Mouse (Mus musculus) CH12.LX (cell line): ENCODE data around the gene Ap3s2. TPM values are rescaled to one million over a fixed set of nuclear protein-coding genes. Genes with fewer than 3 reads are reported as not detected.

Experiments used
- DNase-seq: peaks from one replicate; pipeline ENCODE4 v3.0.0-alpha.2; 2013; ENCODE audit errors: extremely low read depth
- H3K27ac ChIP-seq: 2 replicates; pipeline ENCODE4 v1.5.1; 2012; ENCODE audit warnings: low read depth, mild to moderate bottlenecking, control low read depth, moderate library complexity; ENCODE audit not compliant: insufficient read depth
- H3K27me3 ChIP-seq: replicated peaks from 2 replicates; pipeline ENCODE3; 2012; ENCODE audit warnings: inconsistent platforms
- H3K36me3 ChIP-seq, 2 experiments: replicated peaks in 1 of 2; 2 replicates each; pipeline versions ENCODE3 to v1.6.1; 2012; ENCODE audit warnings: inconsistent platforms in 1 of 2, low read length in 1 of 2, mild to moderate bottlenecking in 1 of 2, mixed read lengths in 1 of 2, moderate library complexity in 1 of 2; ENCODE audit not compliant: control insufficient read depth in 1 of 2, insufficient read depth in 1 of 2
- H3K4me1 ChIP-seq, 2 experiments: 2 replicates each; pipeline ENCODE4 v1.6.1; 2012; ENCODE audit warnings: inconsistent platforms in 1 of 2, moderate library complexity in 1 of 2; ENCODE audit not compliant: insufficient read depth in 2 of 2, control insufficient read depth in 1 of 2
- H3K4me2 ChIP-seq: 2 replicates; pipeline ENCODE4 v1.6.1; 2012; ENCODE audit warnings: low read depth, mild to moderate bottlenecking, control low read depth; ENCODE audit not compliant: poor library complexity, insufficient read depth, severe bottlenecking
- H3K4me3 ChIP-seq, 3 experiments: fragments of 150-350 bp in 1 of 3; sonication (generic) in 1 of 3; replicated peaks in 1 of 3; 2 replicates each; pipeline versions ENCODE3 to v1.5.1; 2011 to 2012; ENCODE audit warnings: low read depth in 2 of 3, low read length in 2 of 3, mild to moderate bottlenecking in 2 of 3, moderate library complexity in 2 of 3, control low read depth in 1 of 3, improper control_type of control experiment in 1 of 3, inconsistent platforms in 1 of 3, mixed read lengths in 1 of 3; ENCODE audit not compliant: poor library complexity in 1 of 3
- H3K79me2 ChIP-seq: replicated peaks from 2 replicates; pipeline ENCODE4 v1.6.1; 2012; ENCODE audit warnings: mild to moderate bottlenecking, moderate library complexity; ENCODE audit not compliant: control insufficient read depth, poor library complexity, insufficient read depth, severe bottlenecking; ENCODE audit errors: extremely low read depth
- H3K9ac ChIP-seq: 2 replicates; pipeline ENCODE4 v1.6.1; 2012; ENCODE audit warnings: low read depth, mild to moderate bottlenecking, control low read depth, moderate library complexity; ENCODE audit not compliant: insufficient read depth
- H3K9me3 ChIP-seq: replicated peaks from 2 replicates; pipeline ENCODE3; 2012; ENCODE audit warnings: low read length, inconsistent platforms, mixed read lengths
- CTCF ChIP-seq, 2 experiments: IDR thresholded peaks in 1 of 2; conservative IDR thresholded peaks in 1 of 2; 2 replicates each; pipeline ENCODE4 v1.5.1; 2011 to 2012; ENCODE audit warnings: low read depth in 2 of 2, low read length in 2 of 2, improper control_type of control experiment in 1 of 2, inconsistent platforms in 1 of 2, mild to moderate bottlenecking in 1 of 2, moderate library complexity in 1 of 2
- E2F4 ChIP-seq: IDR thresholded peaks from 2 replicates; pipeline ENCODE4 v1.6.1; 2011; ENCODE audit warnings: low read depth, low read length, improper control_type of control experiment; ENCODE audit not compliant: insufficient replicate concordance
- ELF1 ChIP-seq: IDR thresholded peaks from 2 replicates; pipeline ENCODE4 v1.6.1; 2014; ENCODE audit warnings: low read depth, mild to moderate bottlenecking, inconsistent platforms, low read length, improper control_type of control experiment
- ETS1 ChIP-seq: conservative IDR thresholded peaks from 2 replicates; pipeline ENCODE4 v1.6.1; 2012; ENCODE audit warnings: low read depth, mild to moderate bottlenecking, inconsistent platforms, low read length, improper control_type of control experiment, moderate library complexity
- GABPA ChIP-seq: IDR thresholded peaks from 2 replicates; pipeline ENCODE4 v1.6.1; 2012; ENCODE audit warnings: low read depth, low read length, improper control_type of control experiment, inconsistent platforms; ENCODE audit not compliant: insufficient replicate concordance
- HCFC1 ChIP-seq: IDR thresholded peaks from 2 replicates; pipeline ENCODE4 v1.6.1; 2012; ENCODE audit warnings: low read depth, mild to moderate bottlenecking, inconsistent platforms, low read length, improper control_type of control experiment
- JUN ChIP-seq: IDR thresholded peaks from 2 replicates; pipeline ENCODE4 v1.6.1; 2011; ENCODE audit warnings: low read depth, mild to moderate bottlenecking, low read length, improper control_type of control experiment, moderate library complexity; ENCODE audit not compliant: insufficient read depth
- JUND ChIP-seq: conservative IDR thresholded peaks from 2 replicates; pipeline ENCODE4 v1.6.1; 2011; ENCODE audit warnings: low read depth, low read length, improper control_type of control experiment
- KAT2A ChIP-seq: IDR thresholded peaks from 2 replicates; pipeline ENCODE4 v1.6.1; 2012; ENCODE audit warnings: low read length, improper control_type of control experiment, inconsistent platforms; ENCODE audit not compliant: insufficient replicate concordance
- MAX ChIP-seq: IDR thresholded peaks from 2 replicates; pipeline ENCODE4 v1.6.1; 2011; ENCODE audit warnings: low read length, improper control_type of control experiment
- MAZ ChIP-seq: IDR thresholded peaks from 2 replicates; pipeline ENCODE4 v1.6.1; 2012; ENCODE audit warnings: low read depth, mild to moderate bottlenecking, inconsistent platforms, low read length, improper control_type of control experiment, moderate library complexity
- MXI1 ChIP-seq: IDR thresholded peaks from 2 replicates; pipeline ENCODE4 v1.6.1; 2011; ENCODE audit warnings: mild to moderate bottlenecking, low read depth, low read length, improper control_type of control experiment
- MYC ChIP-seq: IDR thresholded peaks from 2 replicates; pipeline ENCODE4 v1.6.1; 2011; ENCODE audit warnings: low read depth, mild to moderate bottlenecking, improper control_type of control experiment, low read length
- NRF1 ChIP-seq: IDR thresholded peaks from 2 replicates; pipeline ENCODE4 v1.6.1; 2014; ENCODE audit warnings: low read depth, mild to moderate bottlenecking, inconsistent platforms, low read length, improper control_type of control experiment, moderate library complexity
- RAD21 ChIP-seq: IDR thresholded peaks from 2 replicates; pipeline ENCODE4 v1.6.1; 2011; ENCODE audit warnings: low read depth, mild to moderate bottlenecking, low read length, improper control_type of control experiment, moderate library complexity
- SIN3A ChIP-seq: IDR thresholded peaks from 2 replicates; pipeline ENCODE4 v1.6.1; 2012; ENCODE audit warnings: low read length, improper control_type of control experiment, inconsistent platforms
- SMC3 ChIP-seq: IDR thresholded peaks from 2 replicates; pipeline ENCODE4 v1.6.1; 2011; ENCODE audit warnings: low read depth, low read length, improper control_type of control experiment
- TBP ChIP-seq: conservative IDR thresholded peaks from 2 replicates; pipeline ENCODE4 v1.6.1; 2011; ENCODE audit warnings: low read depth, low read length, improper control_type of control experiment
- TCF12 ChIP-seq: IDR thresholded peaks from 2 replicates; pipeline ENCODE4 v1.6.1; 2014; ENCODE audit warnings: low read depth, mild to moderate bottlenecking, inconsistent platforms, low read length, improper control_type of control experiment
- UBTF ChIP-seq: IDR thresholded peaks from 2 replicates; pipeline ENCODE4 v1.6.1; 2012; ENCODE audit warnings: low read depth, mild to moderate bottlenecking, inconsistent platforms, low read length, improper control_type of control experiment, moderate library complexity
- USF2 ChIP-seq: conservative IDR thresholded peaks from 2 replicates; pipeline ENCODE4 v1.6.1; 2011; ENCODE audit warnings: low read depth, low read length, improper control_type of control experiment
- ZKSCAN1 ChIP-seq: IDR thresholded peaks from 2 replicates; pipeline ENCODE4 v1.6.1; 2012; ENCODE audit warnings: low read depth, inconsistent platforms, low read length, improper control_type of control experiment, borderline replicate concordance
- ZNF384 ChIP-seq: IDR thresholded peaks from 2 replicates; pipeline ENCODE4 v1.6.1; 2012; ENCODE audit warnings: low read depth, low read length, improper control_type of control experiment, inconsistent platforms
- dilution Hi-C: fragments of 300-500 bp; cut with MboI; formaldehyde crosslinking; loops from 2 replicates; pipeline ENCODE4 v1.14.3; 2020; ENCODE audit warnings: low sequenced_read_pairs; ENCODE audit not compliant: extremely low pct_unique_long_range_greater_than_20kb, extremely low pct_ligation_motif_present
- in situ Hi-C: fragments of 300-500 bp; cut with MboI; formaldehyde crosslinking; loops from 3 replicates; pipeline ENCODE4 v1.14.3; 2019; ENCODE audit warnings: low sequenced_read_pairs, low pct_ligation_motif_present, low pct_unique_long_range_greater_than_20kb, mixed read lengths
- polyA plus RNA-seq: library from polyadenylated mRNA; unstranded; fragments of >175 nt; gene quantifications from 2 replicates; pipeline ENCODE4 v1.2.1, GENCODE M21; 2012; ENCODE audit warnings: low read depth; ENCODE audit not compliant: insufficient read length
- total RNA-seq, 2 experiments: library from RNA; depleted of rRNA; stranded (reverse); fragments of 300-350 nt in 1 of 2; fragments of >200 nt in 1 of 2; gene quantifications; 2 replicates each; pipeline ENCODE4 v1.2.3; 2012 to 2014

Ap3s2 gene
- total and polyA plus RNA-seq, 3 experiments, result 12.7 to 21.8 (median 14.9) TPM

DNA sequence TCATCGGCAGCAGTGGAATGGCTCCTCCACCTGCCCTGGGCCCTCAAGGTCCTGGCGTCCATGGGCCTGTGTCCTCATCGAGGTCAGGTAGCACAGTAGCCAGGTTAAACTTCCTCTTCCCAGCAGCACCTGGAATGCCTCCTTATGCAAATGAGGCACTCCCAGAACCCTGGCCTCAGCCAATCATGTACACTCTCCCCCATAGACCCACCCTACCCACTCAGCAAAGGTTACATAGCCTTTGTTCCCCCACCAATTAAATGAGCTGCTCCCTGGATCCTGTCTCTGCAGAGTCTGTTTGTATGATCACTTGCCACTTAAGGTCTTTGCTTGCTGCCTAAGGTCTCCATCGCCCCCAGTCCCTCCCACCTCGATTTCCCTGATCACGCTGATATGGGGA, 47.9 kb upstream of the Ap3s2 start:
- no peaks in the 10 kb centered on the region for H3K9me3 ChIP-seq
- no peak overlapping the region for H3K9ac ChIP-seq
- H3K27me3 ChIP-seq, result peaks cover 3% of the 10 kb centered on the region
- H3K27ac ChIP-seq, result no peak overlapping the region
- H3K4me2 ChIP-seq, result no peak overlapping the region
- H3K4me1 ChIP-seq, result peaks cover 0 to 4% of the 10 kb centered on the region in 2 experiments; a peak in 1 of 4 replicates
- no peak for DNase-seq
- H3K4me3 ChIP-seq, result no peak overlapping the region
- dilution Hi-C loops (no loop called here), in situ Hi-C loops (no loop called here)
- H3K79me2 ChIP-seq, result no peaks in the 10 kb centered on the region
- H3K36me3 ChIP-seq, result no peaks in the 10 kb centered on the region
- TF ChIP-seq ELF1 (no peak), MYC (no peak), TBP (no peak), SIN3A (no peak), JUND (no peak), KAT2A (no peak), MXI1 (no peak), E2F4 (no peak), HCFC1 (no peak), TCF12 (no peak), ZKSCAN1 (no peak), ETS1 (no peak), ZNF384 (no peak), USF2 (no peak), MAX (no peak), UBTF (no peak), JUN (no peak), MAZ (no peak), GABPA (no peak), NRF1 (no peak)

DNA sequence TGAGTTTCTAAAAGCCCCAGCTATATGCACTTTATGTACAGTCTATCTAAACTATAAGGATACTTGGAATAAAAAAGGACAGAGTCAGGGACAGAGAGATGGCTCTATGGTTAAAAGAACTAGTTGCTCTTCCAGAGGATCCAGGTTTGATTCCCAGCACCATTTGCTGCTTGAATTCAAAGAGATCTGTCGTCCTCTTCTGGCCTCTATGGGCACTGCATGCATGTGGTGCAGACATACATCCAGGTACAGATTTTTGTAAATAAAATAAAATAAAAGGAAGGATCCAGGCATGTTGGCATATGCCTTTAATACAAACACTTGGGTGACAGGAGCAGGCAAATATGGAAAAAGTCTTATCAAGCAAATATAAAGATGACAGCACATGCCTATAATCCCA, 41.2 kb upstream of the Ap3s2 start:
- Histone ChIP-seq H3K4me2 (no peak overlapping the region), H3K9me3 (peaks cover 1% of the 10 kb centered on the region), H3K4me3 (no peak overlapping the region), H3K27me3 (peaks cover 3% of the 10 kb centered on the region), H3K9ac (no peak overlapping the region), H3K27ac (no peak overlapping the region), H3K79me2 (no peaks in the 10 kb centered on the region), H3K36me3 (no peaks in the 10 kb centered on the region), H3K4me1 (peaks cover 7 to 10% of the 10 kb centered on the region in 2 experiments)
- in situ Hi-C loops, result no loop called here
- DNase-seq, result no peak
- TF ChIP-seq USF2 (no peak), CTCF (conservative IDR thresholded peaks at IDR 0.05 in 1 of 2, IDR thresholded peaks at IDR 0.05 in 1 of 2; ENCODE audit: low read depth in 2 of 2, low read length in 2 of 2) (peak in 1 of 2 experiments; percentile 22; a peak in 1 of 4 replicates), RAD21 (peak; percentile 17), SMC3 (no peak), ZNF384 (no peak), MAZ (no peak), ETS1 (no peak)
- dilution Hi-C loops, result no loop called here
